Comparison of ENCODE assay signal across 8 mouse cellular contexts in the genomic region with DNA sequence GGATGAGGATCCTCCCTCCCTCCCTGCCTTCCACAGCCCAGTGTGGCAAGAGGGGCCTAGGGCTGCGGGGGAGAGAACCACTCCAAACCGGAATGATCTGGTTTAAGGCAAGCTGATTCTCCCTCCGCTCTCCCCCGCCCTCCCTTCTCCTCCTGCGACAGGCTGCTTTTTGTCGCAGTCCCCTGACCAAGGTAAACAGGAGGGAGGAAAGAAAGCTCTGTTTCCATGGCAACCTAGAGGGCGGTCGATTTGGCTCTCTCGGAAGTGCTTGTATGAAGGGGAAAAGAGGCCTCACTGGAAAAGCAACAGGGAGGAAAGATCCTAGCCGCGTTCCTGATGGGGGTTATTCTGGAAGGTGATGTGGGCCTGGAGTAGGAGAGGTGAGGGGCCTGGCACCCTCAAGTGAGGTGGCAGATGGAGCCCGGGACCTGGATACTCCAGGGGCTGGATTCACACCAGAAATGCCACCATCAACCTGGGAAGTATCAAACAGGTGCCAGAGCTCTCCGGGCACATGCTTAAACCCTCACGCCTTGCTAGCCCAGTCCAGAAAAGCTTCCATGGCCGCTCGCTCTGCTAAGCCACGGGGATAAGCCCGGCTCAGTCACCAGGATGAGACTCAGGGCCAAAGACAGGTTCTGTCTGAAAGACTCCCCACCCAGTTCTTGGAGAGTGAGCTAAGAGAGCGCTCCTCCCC. TPM values are rescaled to one million over a fixed set of nuclear protein-coding genes. Genes with fewer than 3 reads are reported as not detected.
DNase-seq lines count a peak whose midpoint lies in the region; ATAC-seq and TF ChIP-seq lines count a peak whose summit lies in the region.

No protein-coding gene starts in this region.

- ATAC-seq in midbrain, embryonic 14.5 days (ENCODE audit: low FRiP score, low TSS enrichment): peak; percentile 91
- ATAC-seq in megakaryocyte-erythroid progenitor cell, adult 5-6 weeks (replicated peaks; ENCODE audit: low FRiP score, low TSS enrichment, poor library complexity, severe bottlenecking): no peak

- TF ChIP-seq POLR2A in cortical plate, adult 2 months (IDR thresholded peaks at IDR 0.05; ENCODE audit: extremely low read depth, insufficient read depth, low read length): peak; percentile 58; the same call in 1 of the 2 replicates
- TF ChIP-seq POLR2A in testis, adult 2 months (IDR thresholded peaks at IDR 0.05; ENCODE audit: control insufficient read depth, low read depth, low read length): no peak; the same call in 1 of the 2 replicates

- no peaks in the 10 kb centered on the region for H3K27me3 ChIP-seq in heart, embryonic 10.5 days (ENCODE audit: insufficient read depth, poor library complexity, severe bottlenecking)
- H3K27me3 ChIP-seq in midbrain, embryonic 14.5 days (ENCODE audit: control insufficient read depth, insufficient read depth, low read length): no peaks in the 10 kb centered on the region
- H3K27me3 ChIP-seq in testis, adult 2 months (ENCODE audit: control insufficient read depth, insufficient read depth, low read length): no peaks in the 10 kb centered on the region

- H3K27ac ChIP-seq in cortical plate, adult 2 months (ENCODE audit: insufficient read depth, low read length): peak overlapping the region; percentile 91
- H3K27ac ChIP-seq in heart, embryonic 10.5 days: peak overlapping the region; percentile 94
- peak overlapping the region; percentile 94 for H3K27ac ChIP-seq in midbrain, embryonic 14.5 days (replicated peaks; ENCODE audit: low read depth, low read length)
- 0 out of 2 replicates have a peak overlapping the region, but pooled peaks have one; percentile 19 for H3K27ac ChIP-seq in testis, adult 2 months (ENCODE audit: control insufficient read depth, insufficient read depth, low read depth, low read length)

- peaks cover 5% of the 10 kb centered on the region for H3K4me1 ChIP-seq in cortical plate, adult 2 months (ENCODE audit: control insufficient read depth, insufficient read depth, low read length)
- peaks cover 64% of the 10 kb centered on the region for H3K4me1 ChIP-seq in heart, embryonic 10.5 days
- H3K4me1 ChIP-seq in midbrain, embryonic 14.5 days (ENCODE audit: control insufficient read depth, insufficient read depth, low read length): peaks cover 29% of the 10 kb centered on the region
- peaks cover 25% of the 10 kb centered on the region for H3K4me1 ChIP-seq in testis, adult 2 months (ENCODE audit: control insufficient read depth, insufficient read depth, low read length)

- 21% methylated on average over 18 of the region's 19 CpGs for WGBS in heart, embryonic 10.5 days
- WGBS in midbrain, embryonic 14.5 days: 8% methylated on average over 19 of the region's 19 CpGs

- intact Hi-C loops in left cerebral cortex, postnatal 4 days (cut with DNase I): loop anchor here (5.0 kb wide), 1 partner anchor 59 kb away; a partner anchor contains a TSS

- peak overlapping the region; percentile 63; the same call in 1 of the 2 replicates for H3K9ac ChIP-seq in midbrain, embryonic 14.5 days (replicated peaks; ENCODE audit: low read length)

- H3K36me3 ChIP-seq in heart, embryonic 10.5 days: peaks cover 4% of the 10 kb centered on the region; the same call in 1 of the 2 replicates
- no peaks in the 10 kb centered on the region for H3K36me3 ChIP-seq in midbrain, embryonic 14.5 days (ENCODE audit: control insufficient read depth, insufficient read depth, low read length)
- no peaks in the 10 kb centered on the region for H3K36me3 ChIP-seq in testis, adult 2 months (ENCODE audit: control insufficient read depth, insufficient read depth, low read length)

- H3K4me2 ChIP-seq in midbrain, embryonic 14.5 days (ENCODE audit: low read length): peak overlapping the region; percentile 63

- H3K9me3 ChIP-seq in heart, embryonic 10.5 days: no peaks in the 10 kb centered on the region
- no peaks in the 10 kb centered on the region for H3K9me3 ChIP-seq in midbrain, embryonic 14.5 days (ENCODE audit: control insufficient read depth, low read length)

- DNase-seq in adrenal gland, postnatal 10 days: peak; percentile 63
- DNase-seq in heart, embryonic 10.5 days (ENCODE audit: low spot score): peak; percentile 90
- peak; percentile 38 to 43 for DNase-seq in kidney, adult 8-10 months
- DNase-seq in left cerebral cortex, postnatal 4 days: peak; percentile 88
- peak; percentile 96 for DNase-seq in midbrain, embryonic 14.5 days

- H3K4me3 ChIP-seq in cortical plate, adult 2 months (ENCODE audit: insufficient read depth, low read length): no peak overlapping the region
- H3K4me3 ChIP-seq in heart, embryonic 10.5 days: peak overlapping the region; percentile 16
- no peak overlapping the region for H3K4me3 ChIP-seq in midbrain, embryonic 14.5 days (replicated peaks; ENCODE audit: low read depth, low read length)
- H3K4me3 ChIP-seq in testis, adult 2 months (ENCODE audit: control insufficient read depth, low read depth, low read length): peak overlapping the region; percentile 82

- TF ChIP-seq CTCF in cortical plate, adult 2 months (IDR thresholded peaks at IDR 0.05; ENCODE audit: extremely low read depth, insufficient read depth, low read length): no peak
- TF ChIP-seq CTCF in testis, adult 2 months (IDR thresholded peaks at IDR 0.05; ENCODE audit: control insufficient read depth, insufficient read depth, insufficient replicate concordance, low read depth, low read length): no peak

RNA-seq across cellular contexts. Expression of a gene that starts 48.7 kb away (rescaled TPM):
- total RNA-seq in adrenal gland, postnatal 10 days (2021): 10 to 100 TPM; 20.2 to 24.3 TPM
- polyA plus RNA-seq in cortical plate, adult 2 months (2012; rRNA removed): 28.0 and 33.2 TPM in 2 replicates
- polyA plus RNA-seq in heart, embryonic 10.5 days (2016; fragmentation: Nextera tagmentation; extraction: Ambion mirVana): 38.2 and 41.1 TPM in 2 replicates
- total RNA-seq in left cerebral cortex, postnatal 4 days (2021): 10 to 100 TPM; 17.7 to 19.7 TPM
- polyA plus RNA-seq in midbrain, embryonic 14.5 days (2014; fragmentation: Nextera tagmentation; extraction: Ambion mirVana): 24.8 and 38.2 TPM in 2 replicates
- 77.8 and 92.3 TPM in 2 replicates for polyA plus RNA-seq in testis, adult 2 months (2012; rRNA removed)
- total RNA-seq in megakaryocyte-erythroid progenitor cell, adult 5-6 weeks (2014; fragmentation: Nextera tagmentation): 51.7 and 62.6 TPM in 2 replicates
- total RNA-seq in megakaryocyte-erythroid progenitor cell, adult 5-6 weeks (2017): 35.8 and 46.2 TPM in 2 replicates

RNA-seq across cellular contexts. Expression of a gene that starts 48.8 kb away (rescaled TPM):
- total RNA-seq in adrenal gland, postnatal 10 days (2021): under 1 TPM; 0.24 to 0.27 TPM
- 0.10 TPM in 1 of 2 replicates, not detected in the other for polyA plus RNA-seq in cortical plate, adult 2 months (2012; rRNA removed)
- 0.16 TPM in 1 of 2 replicates, not detected in the other for polyA plus RNA-seq in heart, embryonic 10.5 days (2016; fragmentation: Nextera tagmentation; extraction: Ambion mirVana)
- total RNA-seq in left cerebral cortex, postnatal 4 days (2021): 1 to 10 TPM in 1 of 2 experiments, under 1 TPM in 1; 0.56 to 1.2 TPM
- polyA plus RNA-seq in midbrain, embryonic 14.5 days (2014; fragmentation: Nextera tagmentation; extraction: Ambion mirVana): 0.38 TPM in 1 of 2 replicates, not detected in the other
- 109 and 119 TPM in 2 replicates for polyA plus RNA-seq in testis, adult 2 months (2012; rRNA removed)
- not detected in 2 replicates for total RNA-seq in megakaryocyte-erythroid progenitor cell, adult 5-6 weeks (2014; fragmentation: Nextera tagmentation)
- total RNA-seq in megakaryocyte-erythroid progenitor cell, adult 5-6 weeks (2017): not detected in 2 replicates

RNA-seq across cellular contexts. Expression of a gene that starts 59.2 kb away (rescaled TPM):
- total RNA-seq in adrenal gland, postnatal 10 days (2021): 10 to 100 TPM; 65.9 to 76.6 TPM
- polyA plus RNA-seq in cortical plate, adult 2 months (2012; rRNA removed): 58.0 and 67.4 TPM in 2 replicates
- 30.9 and 33.8 TPM in 2 replicates for polyA plus RNA-seq in heart, embryonic 10.5 days (2016; fragmentation: Nextera tagmentation; extraction: Ambion mirVana)
- total RNA-seq in left cerebral cortex, postnatal 4 days (2021): 100 to 1,000 TPM; 154 to 156 TPM
- 44.2 and 56.2 TPM in 2 replicates for polyA plus RNA-seq in midbrain, embryonic 14.5 days (2014; fragmentation: Nextera tagmentation; extraction: Ambion mirVana)
- polyA plus RNA-seq in testis, adult 2 months (2012; rRNA removed): 115 TPM in 2 replicates
- total RNA-seq in megakaryocyte-erythroid progenitor cell, adult 5-6 weeks (2014; fragmentation: Nextera tagmentation): 27.3 and 29.0 TPM in 2 replicates
- total RNA-seq in megakaryocyte-erythroid progenitor cell, adult 5-6 weeks (2017): 45.0 and 48.6 TPM in 2 replicates

Comparison
In these comparisons a context has a peak if more than half of its experiments do, and no peak if none do; other contexts are left out.
1. DNase-seq: peak in every context shown above with its lines; median percentile 96 in midbrain, embryonic 14.5 days; 90 in heart, embryonic 10.5 days; 88 in left cerebral cortex, postnatal 4 days; 63 in adrenal gland, postnatal 10 days; 40 in kidney, adult 8-10 months.
2. H3K27ac ChIP-seq: peak in every context shown above with its lines; median percentile 94 in heart, embryonic 10.5 days; 94 in midbrain, embryonic 14.5 days; 91 in cortical plate, adult 2 months; 19 in testis, adult 2 months.
3. H3K4me3 ChIP-seq: peak in heart, embryonic 10.5 days (single experiment) and testis, adult 2 months (single experiment); none in cortical plate, adult 2 months (single experiment) and midbrain, embryonic 14.5 days (single experiment).
4. RNA of a gene that starts 48.8 kb away (polyA plus RNA-seq): 109 to 119 TPM in testis, adult 2 months; 0.16 TPM in heart, embryonic 10.5 days, 0.10 TPM in cortical plate, adult 2 months and 0.38 TPM in midbrain, embryonic 14.5 days; every median in the first group is over 10 times any median in the second.